Mouse (Mus musculus): Measurements from ENCODE around the gene Tas2r116. TPM values are rescaled to one million over a fixed set of nuclear protein-coding genes. Genes with fewer than 3 reads are reported as not detected.

Tas2r116 gene
- polyA plus RNA-seq (2012; rRNA removed) = not detected in 2 replicates

DNA sequence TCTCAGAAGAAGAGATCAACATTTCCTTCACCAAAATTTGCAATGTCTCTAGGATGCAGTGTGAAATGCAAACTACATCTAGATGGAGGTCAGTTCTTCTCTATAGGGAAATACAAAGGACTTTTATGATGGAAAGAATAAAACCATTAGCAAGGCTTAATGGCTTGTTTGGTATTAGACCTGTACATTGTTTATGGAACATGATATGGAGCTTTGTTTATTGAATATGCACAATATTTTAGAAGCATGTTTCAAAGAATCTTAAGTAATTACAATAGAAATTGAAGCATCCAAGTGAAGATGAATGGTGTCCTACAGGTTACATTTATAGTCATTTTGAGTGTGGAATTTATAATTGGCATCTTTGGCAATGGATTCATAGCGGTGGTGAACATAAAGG lies at the start of gene Tas2r116:
Tas2r116 (plus strand) TSS at position 301 of the 400 bp plus-strand sequence.
- no peaks in the 10 kb centered on the region for H3K27me3 ChIP-seq (ENCODE audit: control insufficient read depth, insufficient read depth, low read length)
- TF ChIP-seq CTCF (IDR thresholded peaks at IDR 0.05; ENCODE audit: extremely low read depth, insufficient read depth, insufficient read length, insufficient replicate concordance) = no peak
- TF ChIP-seq POLR2A (IDR thresholded peaks at IDR 0.05; ENCODE audit: low read depth, low read length) = no peak
- no peak for DNase-seq (ENCODE audit: low read depth in 1 of 2, low spot score in 2 of 2)
- no peak within 1 kb of the TSS for H3K4me3 ChIP-seq (ENCODE audit: extremely low read depth, insufficient read depth, insufficient read length)
- H3K4me1 ChIP-seq (ENCODE audit: control insufficient read depth, insufficient read depth, insufficient read length) = no peaks in the 10 kb centered on the region
- 65% methylated on average over 1 of the region's 1 CpGs for WGBS
- no peaks in the 10 kb centered on the region for H3K36me3 ChIP-seq (ENCODE audit: control insufficient read depth, insufficient read depth, low read length)
- no peak within 1 kb of the TSS for H3K27ac ChIP-seq (ENCODE audit: insufficient read depth, low read length)

DNA sequence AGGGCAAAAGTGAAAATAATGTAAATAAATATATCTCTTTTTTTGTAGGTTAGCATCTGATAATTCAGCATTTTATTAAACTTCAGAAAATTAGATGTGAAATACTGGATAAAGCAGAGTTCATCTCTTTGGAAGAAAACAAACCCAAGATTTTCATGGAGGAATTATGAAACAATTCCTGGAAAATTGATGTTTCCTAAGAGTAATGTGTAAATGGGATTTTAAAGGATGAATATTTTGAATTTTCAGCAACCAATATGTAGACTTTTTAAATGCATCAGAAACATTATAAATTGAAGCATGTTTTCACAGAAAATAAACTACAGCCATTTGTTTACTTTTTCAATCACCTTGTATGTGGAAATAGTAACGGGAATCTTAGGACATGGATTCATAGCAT lies 8.4 kb upstream of the Tas2r116 start, which contains the start of gene Tas2r123:
Tas2r123 (plus strand) TSS at position 301 of the 400 bp plus-strand sequence.
- 84% methylated on average over 1 of the region's 1 CpGs for WGBS
- Histone ChIP-seq H3K4me1 (ENCODE audit: control insufficient read depth, insufficient read depth, insufficient read length) (no peaks in the 10 kb centered on the region), H3K27ac (ENCODE audit: insufficient read depth, low read length) (no peak within 1 kb of the TSS), H3K27me3 (ENCODE audit: control insufficient read depth, insufficient read depth, low read length) (no peaks in the 10 kb centered on the region), H3K36me3 (ENCODE audit: control insufficient read depth, insufficient read depth, low read length) (no peaks in the 10 kb centered on the region), H3K4me3 (ENCODE audit: extremely low read depth, insufficient read depth, insufficient read length) (no peak within 1 kb of the TSS)
- no peak for DNase-seq (ENCODE audit: low read depth in 1 of 2, low spot score in 2 of 2)
- no peak for TF ChIP-seq POLR2A (IDR thresholded peaks at IDR 0.05; ENCODE audit: low read depth, low read length)
- TF ChIP-seq CTCF (IDR thresholded peaks at IDR 0.05; ENCODE audit: extremely low read depth, insufficient read depth, insufficient read length, insufficient replicate concordance) = no peak

- Histone ChIP-seq H3K36me3 (ENCODE audit: control insufficient read depth, insufficient read depth, low read length) (no peaks in the 10 kb centered on the region), H3K4me1 (ENCODE audit: control insufficient read depth, insufficient read depth, insufficient read length) (no peaks in the 10 kb centered on the region), H3K27ac (ENCODE audit: insufficient read depth, low read length) (no peak within 1 kb of the TSS), H3K27me3 (ENCODE audit: control insufficient read depth, insufficient read depth, low read length) (no peaks in the 10 kb centered on the region), H3K4me3 (ENCODE audit: extremely low read depth, insufficient read depth, insufficient read length) (no peak within 1 kb of the TSS)
- TF ChIP-seq POLR2A (IDR thresholded peaks at IDR 0.05; ENCODE audit: low read depth, low read length) (no peak), CTCF (IDR thresholded peaks at IDR 0.05; ENCODE audit: extremely low read depth, insufficient read depth, insufficient read length, insufficient replicate concordance) (no peak)
- DNase-seq (ENCODE audit: low read depth in 1 of 2, low spot score in 2 of 2) = no peak
These were observed 12.5 kb downstream of the Tas2r116 start, which contains the start of gene Tas2r110 for GRCm38 (mm10) chr6:132867708-132868107. TSS of gene Tas2r110 (plus strand) at chr6:132868008.

DNA sequence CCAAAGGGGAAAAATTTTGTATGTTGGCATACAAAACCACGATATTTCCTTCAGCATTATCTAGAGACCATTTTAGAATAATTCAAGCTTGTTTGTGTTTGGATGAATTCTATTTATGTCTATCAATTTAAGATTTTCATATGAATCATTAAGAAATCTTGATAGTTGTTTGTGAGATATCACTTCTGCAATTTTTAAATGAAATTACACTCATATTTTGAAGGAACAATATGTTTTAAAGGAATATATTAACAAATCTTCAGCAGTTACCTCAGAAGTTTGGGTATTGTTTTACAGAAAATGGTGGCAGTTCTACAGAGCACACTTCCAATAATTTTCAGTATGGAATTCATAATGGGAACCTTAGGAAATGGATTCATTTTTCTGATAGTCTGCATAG lies 37.5 kb downstream of the Tas2r116 start, which contains the start of gene Tas2r113:
Tas2r113 (plus strand) TSS at position 301 of the 400 bp plus-strand sequence.
- Histone ChIP-seq H3K4me3 (ENCODE audit: extremely low read depth, insufficient read depth, insufficient read length) (no peak within 1 kb of the TSS), H3K27me3 (ENCODE audit: control insufficient read depth, insufficient read depth, low read length) (no peaks in the 10 kb centered on the region), H3K4me1 (ENCODE audit: control insufficient read depth, insufficient read depth, insufficient read length) (no peaks in the 10 kb centered on the region), H3K36me3 (ENCODE audit: control insufficient read depth, insufficient read depth, low read length) (no peaks in the 10 kb centered on the region), H3K27ac (ENCODE audit: insufficient read depth, low read length) (no peak within 1 kb of the TSS)
- no peak for DNase-seq (ENCODE audit: low read depth in 1 of 2, low spot score in 2 of 2)
- TF ChIP-seq CTCF (IDR thresholded peaks at IDR 0.05; ENCODE audit: extremely low read depth, insufficient read depth, insufficient read length, insufficient replicate concordance) = no peak
- TF ChIP-seq POLR2A (IDR thresholded peaks at IDR 0.05; ENCODE audit: low read depth, low read length) = no peak
- 73% methylated on average over 1 of the region's 1 CpGs for WGBS

Other genes with a start within 250 kb of the Tas2r116 start
- gene A630073D07Rik, start 203.9 kb upstream of the Tas2r116 start, polyA plus RNA-seq (2012; rRNA removed) = not detected in 2 replicates
- gene Tas2r120, start 198.5 kb upstream of the Tas2r116 start, polyA plus RNA-seq (2012; rRNA removed) = not detected in 2 replicates
- gene Tas2r121, start 154.4 kb upstream of the Tas2r116 start, polyA plus RNA-seq (2012; rRNA removed) = not detected in 2 replicates
- not detected in 2 replicates for gene Tas2r122, start 143.5 kb upstream of the Tas2r116 start, polyA plus RNA-seq (2012; rRNA removed)
- not detected in 2 replicates for gene Tas2r115, start 117.4 kb upstream of the Tas2r116 start, polyA plus RNA-seq (2012; rRNA removed)
- gene Tas2r124, start 100.7 kb upstream of the Tas2r116 start, polyA plus RNA-seq (2012; rRNA removed) = not detected in 2 replicates
- not detected in 2 replicates for gene Tas2r102, start 93.3 kb upstream of the Tas2r116 start, polyA plus RNA-seq (2012; rRNA removed)
- gene Tas2r136, start 77.3 kb upstream of the Tas2r116 start, polyA plus RNA-seq (2012; rRNA removed) = not detected in 2 replicates
- gene Tas2r117, start 52.6 kb upstream of the Tas2r116 start, polyA plus RNA-seq (2012; rRNA removed) = not detected in 2 replicates
- not detected in 2 replicates for gene Tas2r123, start 8.3 kb upstream of the Tas2r116 start, polyA plus RNA-seq (2012; rRNA removed)
- not detected in 2 replicates for gene Tas2r110, start 12.6 kb downstream of the Tas2r116 start, polyA plus RNA-seq (2012; rRNA removed)
- not detected in 2 replicates for gene Tas2r113, start 37.6 kb downstream of the Tas2r116 start, polyA plus RNA-seq (2012; rRNA removed)
- not detected in 2 replicates for gene Tas2r125, start 54.2 kb downstream of the Tas2r116 start, polyA plus RNA-seq (2012; rRNA removed)
- not detected in 2 replicates for gene Tas2r129, start 95.7 kb downstream of the Tas2r116 start, polyA plus RNA-seq (2012; rRNA removed)
- not detected in 2 replicates for gene Tas2r131, start 102.5 kb downstream of the Tas2r116 start, polyA plus RNA-seq (2012; rRNA removed)
- not detected in 2 replicates for gene Tas2r109, start 125.5 kb downstream of the Tas2r116 start, polyA plus RNA-seq (2012; rRNA removed)
- gene Tas2r103, start 181.7 kb downstream of the Tas2r116 start, polyA plus RNA-seq (2012; rRNA removed) = not detected in 2 replicates
- not detected in 2 replicates for gene Tas2r140, start 200.4 kb downstream of the Tas2r116 start, polyA plus RNA-seq (2012; rRNA removed)
- gene Smim10l1, start 249.5 kb downstream of the Tas2r116 start, polyA plus RNA-seq (2012; rRNA removed) = 36.2 and 62.1 TPM in 2 replicates